Mouse (Mus musculus) layer of hippocampus, adult 18-20 months (tissue): ENCODE measurements around the gene Egln3. TPM values are rescaled to one million over a fixed set of nuclear protein-coding genes. Genes with fewer than 3 reads are reported as not detected.

Experiments
- DNase-seq, 2 experiments: peaks; one replicate each; pipeline ENCODE4 v3.0.0; 2022; ENCODE audit warnings: low spot score in 2 of 2
- long read RNA-seq: library from polyadenylated mRNA; stranded (forward); transcript quantifications from one replicate; pipeline ENCODE4 v2.0.0, GENCODE M21; 2021
- total RNA-seq, 2 experiments: library from RNA; stranded (reverse); gene quantifications; 2 replicates each; pipeline ENCODE4 v1.2.3; 2021

The Egln3 gene
- total RNA-seq, result 1 to 10 TPM; 5.5 TPM
- long read RNA-seq, partial matches to known transcripts, result 0 of 3 reads
- long read RNA-seq, other reads (novel, unspliced or antisense), result 0 of 3 reads

DNA sequence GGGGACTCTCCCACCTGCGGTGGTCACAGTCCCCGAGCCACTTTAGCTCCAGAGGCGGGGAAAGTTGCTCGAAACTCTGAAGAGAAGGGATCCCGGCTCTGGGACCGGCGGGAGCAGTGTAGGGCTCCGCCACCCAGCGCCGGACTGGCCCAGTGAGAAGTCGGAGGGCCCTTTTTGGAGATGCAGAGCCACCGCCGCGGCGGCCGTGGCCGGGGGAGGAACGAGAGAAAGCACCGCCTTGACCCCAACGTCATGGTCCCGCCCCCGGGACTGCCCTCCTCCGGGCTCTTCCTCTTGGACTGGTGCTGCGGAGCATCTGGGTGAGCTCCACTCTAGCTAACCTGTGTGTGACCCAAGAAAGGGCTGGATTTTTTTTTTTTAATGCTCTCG is at the start of gene Egln3:
TSS of gene Egln3 (minus strand) at position 205 of the 390 bp plus-strand sequence.
- peak; percentile 30 to 59 for DNase-seq

GRCm38 (mm10) chr12:54253449-54253848 is 49.8 kb upstream of the Egln3 start:
- DNase-seq, result no peak

- DNase-seq, result peak; percentile 4 to 38
Measured at GRCm38 (mm10) chr12:54251942-54252400, 48.3 kb upstream of the Egln3 start.

- DNase-seq, result no peak
Measured at GRCm38 (mm10) chr12:54247835-54248234, 44.2 kb upstream of the Egln3 start.

GRCm38 (mm10) chr12:54243158-54243557 is 39.5 kb upstream of the Egln3 start:
- no peak for DNase-seq

GRCm38 (mm10) chr12:54241976-54242375 is 38.3 kb upstream of the Egln3 start:
- DNase-seq, result no peak

GRCm38 (mm10) chr12:54233794-54234193 is 30.1 kb upstream of the Egln3 start:
- no peak for DNase-seq

DNA sequence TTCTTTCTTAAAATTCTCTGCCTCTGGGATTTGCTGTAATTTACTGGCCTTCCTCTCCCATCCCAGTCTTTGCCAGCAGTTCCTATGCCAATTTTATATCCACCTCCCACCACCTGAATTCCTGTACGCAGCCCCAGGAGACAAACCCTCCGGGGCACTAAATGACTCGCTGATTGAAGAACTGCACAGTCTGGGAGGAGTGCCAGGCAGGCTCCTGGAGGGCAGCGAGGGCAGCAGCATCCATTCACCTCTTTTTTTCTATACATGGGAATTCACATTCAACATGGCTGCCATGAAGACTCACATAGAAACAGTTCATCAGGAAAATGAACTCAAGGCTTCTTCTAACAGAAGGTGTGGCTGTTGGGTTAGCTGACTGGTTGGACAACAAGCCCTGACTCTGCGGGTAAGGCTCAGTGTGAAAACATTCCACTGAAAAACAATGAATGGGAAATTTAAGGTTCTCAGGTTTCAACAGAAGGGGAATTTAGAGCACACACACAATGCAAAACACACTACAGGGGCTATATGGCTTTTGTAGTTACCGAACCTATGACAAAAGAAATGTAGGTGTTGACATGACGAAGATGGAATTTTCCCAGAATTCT is 29.4 kb upstream of the Egln3 start:
- DNase-seq, result no peak

DNA sequence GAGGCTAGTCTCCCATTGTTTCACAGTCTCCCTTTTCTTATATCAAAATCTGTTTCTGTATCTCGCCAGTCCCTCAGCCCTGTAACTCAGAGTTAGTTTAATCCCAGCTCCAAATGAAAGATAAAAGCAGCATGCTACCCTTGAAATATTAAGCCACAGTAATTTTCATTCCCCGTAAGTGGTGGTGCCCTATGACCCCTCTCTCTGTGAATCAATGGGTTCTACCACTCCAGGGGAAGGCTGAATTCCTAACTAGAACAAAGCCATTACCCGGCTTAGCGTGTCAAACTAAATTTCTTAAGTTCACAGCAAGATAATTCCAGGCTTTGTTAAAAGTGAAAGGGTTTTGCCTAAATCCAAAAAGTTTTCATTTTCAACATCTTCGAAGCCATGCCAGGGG is 28.8 kb upstream of the Egln3 start:
- DNase-seq, result no peak

- no peak for DNase-seq
Measured at GRCm38 (mm10) chr12:54227551-54227950, 23.9 kb upstream of the Egln3 start.

GRCm38 (mm10) chr12:54226341-54226740 is 22.7 kb upstream of the Egln3 start:
- DNase-seq, result no peak

DNA sequence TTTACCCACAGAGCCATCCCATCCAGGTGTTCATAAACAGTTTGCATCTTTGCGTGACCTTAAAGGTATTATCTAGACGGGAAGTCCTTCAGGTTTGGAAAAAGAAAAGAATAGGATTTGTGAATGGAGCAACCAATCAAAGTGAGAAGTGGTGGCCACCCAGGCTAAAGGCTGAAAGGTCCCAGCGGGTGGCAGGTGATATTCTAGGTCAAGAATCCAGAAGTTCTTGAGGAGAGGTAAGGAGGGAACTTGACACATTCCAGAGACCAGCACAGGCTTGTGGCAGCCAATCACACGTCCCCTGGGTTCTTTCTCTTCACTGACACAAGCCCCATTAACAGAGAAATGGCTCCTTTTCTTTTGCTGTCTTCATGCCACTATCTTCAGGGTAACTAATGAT is 21.9 kb upstream of the Egln3 start:
- DNase-seq, result no peak

DNA sequence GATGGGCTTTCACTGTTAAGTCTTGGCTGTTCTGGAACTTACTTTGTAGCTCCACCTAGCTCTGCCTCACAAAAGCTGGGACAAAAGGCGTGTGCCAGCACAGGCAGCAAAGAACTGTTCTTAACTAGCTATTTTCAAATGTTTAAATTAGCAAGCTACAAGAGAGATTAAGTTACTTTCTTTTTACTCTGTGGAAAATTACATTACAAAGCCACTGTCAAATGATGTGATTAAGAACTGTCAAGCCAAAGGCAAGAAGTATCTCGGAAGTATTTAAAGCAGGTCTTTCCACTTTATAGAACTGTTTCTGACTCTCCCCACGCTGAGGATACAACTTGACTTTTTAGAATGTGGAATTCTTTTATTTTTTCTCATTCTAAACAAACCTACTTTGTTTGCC is 21.4 kb upstream of the Egln3 start:
- no peak for DNase-seq

GRCm38 (mm10) chr12:54222036-54222760 is 18.5 kb upstream of the Egln3 start:
- DNase-seq, result no peak

GRCm38 (mm10) chr12:54216673-54217072 is 13.0 kb upstream of the Egln3 start:
- no peak for DNase-seq

DNA sequence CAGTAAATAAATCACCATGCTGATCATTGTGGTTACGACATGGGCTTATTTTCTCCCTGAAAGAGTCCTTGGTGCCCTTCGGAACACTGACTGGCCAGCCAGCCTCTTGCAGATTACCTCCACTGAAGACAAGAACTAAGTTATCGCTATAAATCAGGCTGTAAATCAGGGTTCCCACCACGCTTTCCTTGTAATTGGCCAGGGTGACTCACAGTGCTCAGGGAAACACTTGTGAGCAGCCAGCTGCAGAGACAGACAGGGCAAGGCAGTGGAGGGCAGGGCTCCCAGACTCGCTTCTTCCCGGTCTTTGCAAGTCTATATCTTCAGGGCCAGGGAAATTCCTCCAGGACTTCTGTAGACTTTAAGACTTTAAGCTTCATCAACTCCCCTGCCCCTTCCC is 10.8 kb upstream of the Egln3 start:
- no peak for DNase-seq

- DNase-seq, result no peak
Measured at GRCm38 (mm10) chr12:54213871-54214270, 10.2 kb upstream of the Egln3 start.

GRCm38 (mm10) chr12:54213230-54213629 is 9.6 kb upstream of the Egln3 start:
- DNase-seq, result no peak

- no peak for DNase-seq
Measured at GRCm38 (mm10) chr12:54209182-54209563, 5.5 kb upstream of the Egln3 start.

- no peak for DNase-seq
Measured at GRCm38 (mm10) chr12:54208433-54209181, 4.9 kb upstream of the Egln3 start.

DNA sequence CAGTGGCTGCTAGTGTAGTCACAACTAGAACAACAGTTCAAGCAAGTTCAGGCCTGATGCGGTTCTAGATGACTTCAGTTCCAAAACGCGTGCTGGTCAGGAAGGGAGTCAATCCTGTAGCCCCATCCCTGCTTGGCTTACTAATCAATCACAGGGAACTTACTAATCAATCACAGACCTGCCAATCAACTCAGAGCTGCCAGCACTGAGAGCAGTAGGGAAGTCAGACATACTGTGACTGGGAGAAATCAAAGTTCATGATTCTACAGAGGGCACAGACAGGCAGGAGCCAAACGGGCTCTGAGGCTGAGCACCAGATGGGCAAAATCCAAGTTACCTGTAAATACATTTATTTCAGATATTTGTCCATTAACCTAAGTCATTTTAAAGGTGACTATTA is 2.1 kb upstream of the Egln3 start:
- DNase-seq, result no peak

DNA sequence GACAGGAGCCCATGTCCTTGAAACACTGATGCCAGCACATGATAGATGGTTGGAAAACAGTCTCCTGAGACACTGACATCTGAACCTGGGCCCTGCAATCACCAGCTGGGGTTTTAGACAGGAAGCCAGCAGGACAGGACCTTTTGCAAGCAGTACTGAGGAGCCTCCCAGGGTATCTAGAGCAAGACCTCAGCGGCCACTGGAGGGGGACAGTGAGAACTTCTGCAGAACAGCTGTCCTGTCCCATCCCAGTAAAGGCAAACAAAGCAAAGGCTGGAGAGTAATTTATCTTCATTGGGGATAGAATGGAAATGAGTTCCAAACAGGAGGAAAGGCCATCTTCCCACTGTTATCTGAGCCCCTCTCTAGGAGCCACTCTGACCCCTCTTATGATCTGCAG is 1.5 kb upstream of the Egln3 start:
- no peak for DNase-seq
